Mouse (Mus musculus) embryonic facial prominence, embryonic 15.5 days (tissue): Measurements from ENCODE around the gene Slc19a3. TPM values are rescaled to one million over a fixed set of nuclear protein-coding genes. Genes with fewer than 3 reads are reported as not detected.

ENCODE experiments used
- ATAC-seq: fragments of 200-750 bp; cut with Nextera tagmentation; 2 replicates; pipeline ENCODE4 v1.8.0; 2017; ENCODE audit warnings: low read depth, moderate TSS enrichment; ENCODE audit not compliant: insufficient number of reproducible peaks, low FRiP score, low TSS enrichment
- H3K27ac ChIP-seq: fragments of 300-500 bp; sonication (generic); replicated peaks from 2 replicates; pipeline ENCODE4 v1.5.1; 2015; ENCODE audit warnings: mild to moderate bottlenecking, inconsistent platforms
- H3K27me3 ChIP-seq: fragments of 300-500 bp; sonication (generic); 2 replicates; pipeline ENCODE4 v1.6.1; 2015; ENCODE audit warnings: inconsistent platforms
- H3K36me3 ChIP-seq: fragments of 300-500 bp; sonication (generic); 2 replicates; pipeline ENCODE4 v1.6.1; 2015; ENCODE audit warnings: mild to moderate bottlenecking, inconsistent platforms
- H3K4me1 ChIP-seq: fragments of 300-500 bp; sonication (generic); 2 replicates; pipeline ENCODE4 v1.6.1; 2015; ENCODE audit warnings: inconsistent platforms
- H3K4me2 ChIP-seq: fragments of 300-500 bp; sonication (generic); replicated peaks from 2 replicates; pipeline ENCODE4 v1.6.1; 2015; ENCODE audit warnings: mild to moderate bottlenecking, inconsistent platforms
- H3K4me3 ChIP-seq: fragments of 300-500 bp; sonication (generic); replicated peaks from 2 replicates; pipeline ENCODE4 v1.5.1; 2015; ENCODE audit warnings: mild to moderate bottlenecking, inconsistent platforms
- H3K9ac ChIP-seq: fragments of 300-500 bp; sonication (generic); 2 replicates; pipeline ENCODE4 v1.6.1; 2015; ENCODE audit warnings: inconsistent platforms
- H3K9me3 ChIP-seq: fragments of 300-500 bp; sonication (generic); replicated peaks from 2 replicates; pipeline ENCODE4 v1.6.1; 2016; ENCODE audit warnings: inconsistent platforms
- WGBS: fragments of 180-500 bp; shearing (Covaris S2); methylation state at CpG from one replicate; pipeline ENCODE4 v1.1.7; 2015; 5-methylcytosine and 5-hydroxymethylcytosine counted together
- polyA plus RNA-seq: library from polyadenylated mRNA; unstranded; fragments of >200 nt; fragmentation: Nextera tagmentation; extraction: Ambion mirVana; gene quantifications from 2 replicates; pipeline ENCODE4 v1.2.1, GENCODE M21; 2015

The Slc19a3 gene
- polyA plus RNA-seq, 1 experiment from 2014 or later = 0.36 TPM

GRCm38 (mm10) chr1:83044882-83045427 lies 6.7 kb upstream of the Slc19a3 start, which contains the start of gene Gm47969:
TSS of gene Gm47969 (plus strand) at chr1:83044932.
- H3K9me3 ChIP-seq = no peaks in the 10 kb centered on the region
- ATAC-seq = no peak
- H3K4me1 ChIP-seq = no peaks in the 10 kb centered on the region
- H3K4me2 ChIP-seq = no peak within 1 kb of the TSS
- H3K36me3 ChIP-seq = no peaks in the 10 kb centered on the region
- no peak within 1 kb of the TSS for H3K27ac ChIP-seq
- H3K4me3 ChIP-seq = no peak within 1 kb of the TSS
- WGBS = 73% methylated on average over 5 of the region's 5 CpGs
- H3K27me3 ChIP-seq = no peaks in the 10 kb centered on the region
- no peak within 1 kb of the TSS for H3K9ac ChIP-seq

DNA sequence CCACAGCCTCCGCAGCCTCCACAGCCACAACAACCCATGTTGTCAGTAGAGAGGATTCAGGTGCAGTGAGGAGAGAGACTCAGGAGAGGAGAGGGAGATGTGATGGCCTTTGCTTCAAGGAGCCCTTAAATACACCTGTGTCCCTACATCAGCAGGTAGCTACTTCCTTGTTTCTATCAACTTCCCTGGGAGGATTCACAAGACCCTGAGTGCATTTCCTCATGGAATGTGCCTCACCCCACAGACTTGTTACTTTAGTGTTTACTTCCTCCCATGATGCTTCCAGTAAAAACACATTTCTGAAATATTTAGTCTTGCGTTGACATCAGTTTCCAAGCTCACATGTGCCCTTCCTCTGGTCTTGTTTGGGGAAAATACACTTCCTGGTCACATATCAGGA lies 4.1 kb upstream of the Slc19a3 start, which contains the start of gene Krtap28-10:
TSS of gene Krtap28-10 (minus strand) at position 101 of the 400 bp plus-strand sequence.
- 86% methylated on average over 2 of the region's 2 CpGs for WGBS
- H3K36me3 ChIP-seq = no peaks in the 10 kb centered on the region
- H3K4me3 ChIP-seq = no peak within 1 kb of the TSS
- no peaks in the 10 kb centered on the region for H3K9me3 ChIP-seq
- H3K27me3 ChIP-seq = no peaks in the 10 kb centered on the region
- no peak within 1 kb of the TSS for H3K27ac ChIP-seq
- 0 out of 2 replicates have a peak, but pooled peaks cover 4% of the 10 kb centered on the region for H3K4me1 ChIP-seq
- H3K9ac ChIP-seq = no peak within 1 kb of the TSS
- no peak for ATAC-seq
- no peak within 1 kb of the TSS for H3K4me2 ChIP-seq

DNA sequence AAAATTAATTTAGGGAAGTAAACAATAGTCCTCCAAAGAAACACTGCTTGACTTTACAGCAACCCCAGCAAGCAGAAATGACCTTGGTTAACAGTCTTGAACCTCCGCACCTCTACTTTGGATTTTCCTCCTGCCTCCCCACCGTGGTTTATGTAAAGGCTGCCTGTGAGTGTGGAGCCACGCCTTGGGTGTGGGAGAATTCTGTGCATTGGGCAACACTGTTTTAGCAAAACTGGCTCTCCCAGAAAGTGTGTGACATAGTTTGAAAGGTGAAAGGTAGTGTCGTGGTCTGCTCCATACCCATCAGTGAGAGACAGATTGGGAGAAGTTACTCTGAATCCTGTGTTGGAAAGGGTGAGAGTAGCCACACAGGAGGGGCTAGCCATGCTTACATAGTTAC lies 832 bp upstream of the Slc19a3 start:
- H3K27ac ChIP-seq = no peak overlapping the region
- H3K27me3 ChIP-seq = no peaks in the 10 kb centered on the region
- 72% methylated on average over 4 of the region's 4 CpGs for WGBS
- H3K4me2 ChIP-seq = no peak overlapping the region
- H3K9ac ChIP-seq = no peak overlapping the region
- 0 out of 2 replicates have a peak, but pooled peaks cover 4% of the 10 kb centered on the region for H3K4me1 ChIP-seq
- no peaks in the 10 kb centered on the region for H3K36me3 ChIP-seq
- no peaks in the 10 kb centered on the region for H3K9me3 ChIP-seq
- no peak for ATAC-seq
- no peak overlapping the region for H3K4me3 ChIP-seq

GRCm38 (mm10) chr1:83036892-83037667 lies 1.2 kb downstream of the Slc19a3 start:
- no peak for ATAC-seq
- Histone ChIP-seq H3K27ac (no peak overlapping the region; the same call in 1 of the 2 replicates), H3K9ac (no peak overlapping the region), H3K4me1 (0 out of 2 replicates have a peak, but pooled peaks cover 4% of the 10 kb centered on the region), H3K4me3 (peak overlapping the region; percentile 49), H3K36me3 (no peaks in the 10 kb centered on the region), H3K4me2 (peak overlapping the region; percentile 54), H3K27me3 (no peaks in the 10 kb centered on the region), H3K9me3 (no peaks in the 10 kb centered on the region)
- WGBS = 60% methylated on average over 11 of the region's 11 CpGs

- ATAC-seq = no peak
- no peak overlapping the region for H3K9ac ChIP-seq
- H3K27me3 ChIP-seq = no peaks in the 10 kb centered on the region
- no peaks in the 10 kb centered on the region for H3K9me3 ChIP-seq
- no peaks in the 10 kb centered on the region for H3K36me3 ChIP-seq
- 0 out of 2 replicates have a peak, but pooled peaks cover 4% of the 10 kb centered on the region for H3K4me1 ChIP-seq
- WGBS = 56% methylated on average over 5 of the region's 5 CpGs
- H3K4me3 ChIP-seq = no peak overlapping the region
- H3K4me2 ChIP-seq = no peak overlapping the region
- H3K27ac ChIP-seq = no peak overlapping the region
Measured at GRCm38 (mm10) chr1:83034509-83034908, 3.7 kb downstream of the Slc19a3 start.

DNA sequence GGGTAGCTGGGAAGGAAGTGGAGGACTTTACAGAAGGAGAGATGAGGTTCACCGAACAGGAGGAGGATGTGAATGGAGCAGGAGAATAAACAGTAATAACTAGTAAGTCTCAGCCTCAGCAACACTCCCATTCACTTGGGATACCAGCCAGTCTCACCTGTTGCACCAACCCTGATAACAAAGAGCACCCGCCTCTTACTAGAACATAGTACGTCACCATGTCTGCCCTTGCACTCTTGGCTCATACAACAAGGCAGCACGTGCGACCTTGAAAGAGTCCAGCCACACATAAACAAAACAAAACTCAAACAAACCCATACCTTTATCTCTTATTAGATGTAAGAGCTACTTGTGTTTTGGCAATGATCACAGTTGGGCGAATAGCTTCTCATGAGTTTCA lies 5.7 kb downstream of the Slc19a3 start:
- H3K4me2 ChIP-seq = no peak overlapping the region
- WGBS = 88% methylated on average over 6 of the region's 6 CpGs
- H3K9me3 ChIP-seq = no peaks in the 10 kb centered on the region
- ATAC-seq = no peak
- no peak overlapping the region for H3K9ac ChIP-seq
- no peak overlapping the region for H3K27ac ChIP-seq
- H3K4me3 ChIP-seq = no peak overlapping the region
- no peaks in the 10 kb centered on the region for H3K27me3 ChIP-seq
- H3K36me3 ChIP-seq = no peaks in the 10 kb centered on the region
- 0 out of 2 replicates have a peak, but pooled peaks cover under 1% of the 10 kb centered on the region for H3K4me1 ChIP-seq

GRCm38 (mm10) chr1:83031950-83032349 lies 6.3 kb downstream of the Slc19a3 start:
- Histone ChIP-seq H3K4me1 (no peaks in the 10 kb centered on the region), H3K27me3 (no peaks in the 10 kb centered on the region), H3K9me3 (no peaks in the 10 kb centered on the region), H3K9ac (no peak overlapping the region), H3K4me3 (no peak overlapping the region), H3K4me2 (no peak overlapping the region), H3K27ac (no peak overlapping the region), H3K36me3 (no peaks in the 10 kb centered on the region)
- ATAC-seq = no peak
- WGBS = 41% methylated on average over 1 of the region's 1 CpGs

- no peaks in the 10 kb centered on the region for H3K27me3 ChIP-seq
- WGBS = 77% methylated on average over 1 of the region's 1 CpGs
- no peak for ATAC-seq
- H3K4me3 ChIP-seq = no peak overlapping the region
- H3K9ac ChIP-seq = no peak overlapping the region
- H3K9me3 ChIP-seq = no peaks in the 10 kb centered on the region
- no peak overlapping the region for H3K27ac ChIP-seq
- H3K4me1 ChIP-seq = no peaks in the 10 kb centered on the region
- no peak overlapping the region for H3K4me2 ChIP-seq
- no peaks in the 10 kb centered on the region for H3K36me3 ChIP-seq
Measured at GRCm38 (mm10) chr1:83016556-83016955, 21.7 kb downstream of the Slc19a3 start.

GRCm38 (mm10) chr1:83015329-83015879 lies 22.8 kb downstream of the Slc19a3 start:
- Histone ChIP-seq H3K27ac (no peak overlapping the region), H3K9ac (no peak overlapping the region), H3K4me3 (no peak overlapping the region), H3K4me1 (no peaks in the 10 kb centered on the region), H3K4me2 (no peak overlapping the region), H3K9me3 (no peaks in the 10 kb centered on the region), H3K36me3 (no peaks in the 10 kb centered on the region), H3K27me3 (no peaks in the 10 kb centered on the region)
- WGBS = 61% methylated on average over 10 of the region's 10 CpGs
- no peak for ATAC-seq

DNA sequence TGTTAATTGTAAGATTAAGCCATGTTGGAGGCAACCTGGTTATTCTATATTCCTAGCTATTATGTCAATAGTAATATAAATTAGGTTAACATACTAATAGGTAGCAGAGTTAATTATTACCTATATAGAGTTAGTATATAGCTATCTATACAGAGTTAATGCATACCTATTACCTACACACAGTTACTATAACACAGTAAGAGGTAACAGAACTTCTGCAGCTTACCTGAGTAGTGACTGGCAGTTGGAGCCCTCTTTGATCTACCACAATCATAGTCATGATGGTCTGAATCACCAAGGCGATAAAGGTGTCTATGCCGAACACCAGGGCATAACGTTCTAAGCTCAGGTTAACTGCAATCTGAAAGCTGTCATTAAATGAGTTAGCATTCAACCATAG lies 23.8 kb downstream of the Slc19a3 start:
- Histone ChIP-seq H3K36me3 (no peaks in the 10 kb centered on the region), H3K9me3 (no peaks in the 10 kb centered on the region), H3K4me3 (no peak overlapping the region), H3K27ac (no peak overlapping the region), H3K4me1 (no peaks in the 10 kb centered on the region), H3K9ac (no peak overlapping the region), H3K4me2 (no peak overlapping the region), H3K27me3 (no peaks in the 10 kb centered on the region)
- no peak for ATAC-seq
- WGBS = 84% methylated on average over 3 of the region's 3 CpGs

GRCm38 (mm10) chr1:83007471-83007870 lies 30.8 kb downstream of the Slc19a3 start:
- Histone ChIP-seq H3K4me2 (no peak overlapping the region), H3K9ac (no peak overlapping the region), H3K27me3 (no peaks in the 10 kb centered on the region), H3K4me1 (no peaks in the 10 kb centered on the region), H3K27ac (no peak overlapping the region), H3K9me3 (no peaks in the 10 kb centered on the region), H3K4me3 (no peak overlapping the region), H3K36me3 (no peaks in the 10 kb centered on the region)
- 64% methylated on average over 6 of the region's 6 CpGs for WGBS
- ATAC-seq = no peak
